Mouse (Mus musculus) 3134 (cell line): ENCODE measurements at regions not wholly inside any gene's neighbourhood (a gene's known extent, or its start where the extent isn't known, plus 50 kb on each side); places are given as distances from the start of the nearest gene placed in this dataset.
"Not testable (repeated sequence)": the region's sequence is repeated elsewhere in the genome, so short reads cannot be mapped to it uniquely, and the experiment has no call there.

Source experiments
- DNase-seq: peaks from one replicate; pipeline ENCODE4 v3.0.0-alpha.2; 2011; ENCODE audit warnings: low spot score; ENCODE audit not compliant: insufficient read length; ENCODE audit errors: extremely low read depth

DNA sequence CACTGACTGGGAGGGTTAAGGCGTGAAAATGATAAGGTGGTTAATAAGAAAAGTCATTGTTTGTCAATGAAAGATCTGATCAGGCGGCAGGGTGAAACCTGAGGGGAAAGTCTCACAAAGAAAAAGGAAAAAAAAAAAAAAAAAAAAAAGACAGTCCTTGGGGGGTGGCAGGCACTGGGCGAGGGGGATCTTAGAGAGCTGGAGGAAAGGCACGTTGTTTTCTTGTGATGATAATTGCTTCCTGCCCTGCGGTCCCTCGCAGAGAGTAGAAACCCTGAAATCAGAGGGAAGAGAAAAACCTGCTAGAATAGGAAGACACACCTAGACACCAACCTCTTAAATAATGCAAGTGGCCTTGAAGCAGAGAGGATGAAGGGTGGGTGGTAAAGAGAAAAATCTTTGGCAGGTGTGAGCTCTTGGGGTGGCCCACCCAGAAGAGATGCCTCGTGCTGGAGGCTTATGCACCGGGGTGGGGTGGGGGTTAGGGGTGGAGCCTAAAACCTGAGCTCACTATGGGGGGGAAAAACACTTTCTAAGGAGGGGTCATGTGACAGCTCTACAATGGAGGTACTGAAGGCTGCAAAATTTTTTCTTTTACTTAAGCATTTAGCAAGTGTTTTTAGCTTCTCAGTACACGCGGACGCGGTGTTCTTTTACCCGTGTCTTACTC lies 294.0 kb upstream of the Arglu1 start:
- no peak for DNase-seq

DNA sequence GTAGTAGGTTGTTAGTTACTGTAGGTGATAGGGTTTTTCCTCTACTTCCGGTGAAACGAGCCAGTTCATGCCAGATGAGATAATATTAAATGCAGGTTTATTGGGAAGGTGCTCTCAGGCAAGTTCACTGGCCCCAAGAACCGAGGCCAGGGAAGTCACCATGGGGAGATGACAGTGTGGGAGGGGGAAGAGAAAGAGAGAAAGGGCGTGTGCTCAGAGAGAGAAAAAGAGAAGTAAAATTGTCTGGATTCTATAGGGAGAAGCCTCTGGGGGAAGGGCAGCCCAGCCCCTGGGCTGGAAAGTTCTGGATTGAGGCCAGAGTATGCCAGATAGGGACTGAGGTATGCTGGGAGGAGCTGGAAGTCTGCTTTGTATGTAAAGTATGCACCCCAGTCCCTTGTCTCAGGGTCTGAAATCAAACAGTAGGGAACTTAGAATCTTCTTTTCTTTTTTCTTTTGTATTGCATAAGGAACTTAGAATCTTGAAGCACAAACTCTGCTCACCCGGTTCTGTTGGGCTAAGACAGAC lies 292.9 kb upstream of the Arglu1 start:
- DNase-seq, result no peak

DNA sequence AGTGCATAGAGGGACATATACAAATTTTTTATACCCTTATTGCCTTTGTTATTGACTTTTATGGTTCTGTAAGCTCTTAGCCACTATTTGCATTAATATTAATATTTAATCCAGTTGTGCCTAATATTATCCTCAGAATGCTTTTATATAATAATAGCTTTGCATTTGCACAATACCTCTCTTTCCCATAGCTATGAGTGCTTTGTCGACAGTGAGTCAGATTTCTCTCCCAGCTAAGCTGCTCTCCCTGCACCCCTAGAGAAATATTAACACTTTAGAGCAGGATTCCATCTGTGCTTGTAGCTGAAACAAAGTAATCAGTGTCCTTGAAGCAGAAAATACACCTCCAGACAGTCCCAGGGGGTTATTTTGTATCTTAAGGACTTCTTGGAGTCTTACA lies 288.6 kb upstream of the Arglu1 start:
- DNase-seq, result no peak

DNA sequence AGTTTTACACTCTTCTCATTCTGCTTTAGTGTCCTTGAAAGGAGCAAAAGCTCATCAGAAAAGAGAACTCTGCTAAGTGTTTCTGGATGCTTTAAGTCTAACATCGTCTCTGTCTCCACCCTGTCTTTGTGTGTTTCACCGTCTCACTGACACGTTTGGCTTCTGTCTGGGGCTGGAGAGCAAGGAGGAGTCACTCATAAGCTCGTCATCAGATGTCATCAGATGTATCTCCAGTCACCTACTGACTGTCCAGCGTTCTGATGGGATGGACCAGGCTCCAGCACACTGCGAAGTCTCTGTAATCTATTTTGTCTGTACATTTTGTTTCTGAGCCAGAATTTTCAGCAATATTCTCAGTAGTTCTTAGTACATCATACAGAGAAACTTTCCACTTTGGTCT lies 283.4 kb upstream of the Arglu1 start:
- DNase-seq, result no peak

DNA sequence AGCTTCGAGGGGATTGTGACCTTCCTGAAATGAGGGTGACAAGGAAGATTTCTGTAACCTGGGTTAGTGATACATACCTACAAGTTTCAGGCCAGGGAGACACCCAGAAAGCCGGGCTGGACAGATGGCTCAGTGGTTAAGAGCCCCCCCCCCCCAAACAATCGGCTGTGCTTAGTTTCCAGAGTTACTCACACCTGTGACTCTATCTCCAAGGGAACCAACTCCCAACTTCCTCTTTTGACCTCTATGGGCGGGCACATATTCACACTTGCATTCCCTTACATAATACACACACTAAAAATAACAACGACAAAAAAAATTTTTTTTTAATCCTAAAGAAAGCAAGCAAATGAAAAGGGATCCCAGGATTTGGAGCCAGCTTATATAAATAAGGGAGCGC lies 283.0 kb upstream of the Arglu1 start:
- no peak for DNase-seq

DNA sequence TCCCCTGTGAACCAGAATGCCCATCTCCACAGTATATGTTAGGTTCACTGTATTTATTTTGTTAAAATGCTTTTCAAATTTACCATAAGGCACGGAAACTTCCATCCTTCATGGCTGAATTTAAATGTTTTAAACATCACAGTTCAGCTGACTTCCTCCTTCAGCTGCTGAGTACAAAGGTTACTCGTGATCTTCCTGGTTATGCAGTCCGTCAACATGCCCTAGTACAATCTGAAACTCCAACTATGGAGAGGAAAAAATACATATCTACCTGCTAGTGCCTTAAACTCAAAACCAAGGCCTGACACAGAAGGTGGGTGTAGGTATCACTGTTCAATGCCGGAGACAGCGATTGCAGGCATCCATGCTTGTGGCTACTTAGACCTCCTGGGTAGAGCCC lies 280.5 kb upstream of the Arglu1 start:
- no peak for DNase-seq

DNA sequence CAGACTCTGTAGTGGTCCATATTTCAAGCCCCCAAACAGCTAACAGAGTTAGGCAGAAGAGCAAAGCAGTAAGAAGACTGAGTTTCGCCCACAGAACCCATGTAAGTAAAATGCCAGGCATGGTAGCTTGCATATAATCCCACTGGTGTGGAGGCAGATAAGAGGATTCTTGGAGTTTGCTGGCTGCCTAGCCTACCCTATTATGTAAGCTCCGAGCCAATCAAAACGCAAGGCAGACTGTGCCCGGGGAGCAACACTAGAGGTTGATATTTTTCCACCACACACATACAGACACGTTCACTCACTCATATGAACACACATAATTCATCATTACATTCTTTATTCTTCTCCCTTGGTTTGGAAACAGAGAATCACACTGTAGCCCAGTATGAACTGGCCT lies 280.0 kb upstream of the Arglu1 start:
- DNase-seq, result no peak

DNA sequence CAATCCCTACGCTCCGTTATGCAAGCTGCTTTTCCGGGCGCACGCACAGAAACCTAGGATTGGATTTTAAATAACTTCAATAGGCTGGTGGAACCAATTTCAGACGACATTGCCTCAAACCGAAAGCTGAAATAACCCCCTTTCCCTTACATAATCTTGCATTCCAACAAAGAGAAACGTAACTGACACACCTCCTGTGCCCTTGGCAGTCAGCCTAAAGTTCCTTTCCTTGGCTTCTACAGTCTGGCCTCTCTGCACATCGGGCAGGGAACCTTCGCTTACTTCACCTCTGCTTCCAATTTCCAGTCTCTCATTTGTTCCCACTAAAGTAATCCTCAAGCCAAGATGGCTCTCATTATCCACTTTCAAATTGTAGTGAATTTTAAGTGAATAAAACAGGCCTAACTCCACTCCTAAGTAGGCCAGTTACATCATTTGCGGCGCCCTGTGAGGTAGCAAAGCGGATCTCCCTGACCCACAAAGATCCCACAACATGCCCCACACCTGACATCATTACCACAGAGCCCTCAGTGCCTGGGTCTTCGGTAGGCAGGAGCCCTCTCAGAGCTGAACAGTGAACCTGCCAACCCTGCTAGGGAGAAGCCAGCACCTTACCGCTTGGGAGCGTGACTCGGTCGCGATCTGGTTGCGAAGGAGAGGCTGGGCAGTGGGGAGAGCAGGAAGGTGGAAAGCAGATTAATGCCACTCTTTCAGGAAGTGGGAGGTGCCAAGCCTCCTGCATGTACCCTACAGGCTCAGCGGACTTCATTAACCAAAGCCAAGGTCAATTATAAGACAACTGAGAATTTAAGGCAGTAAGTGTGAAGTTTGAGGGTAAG lies 279.0 kb upstream of the Arglu1 start:
- DNase-seq, result no peak

DNA sequence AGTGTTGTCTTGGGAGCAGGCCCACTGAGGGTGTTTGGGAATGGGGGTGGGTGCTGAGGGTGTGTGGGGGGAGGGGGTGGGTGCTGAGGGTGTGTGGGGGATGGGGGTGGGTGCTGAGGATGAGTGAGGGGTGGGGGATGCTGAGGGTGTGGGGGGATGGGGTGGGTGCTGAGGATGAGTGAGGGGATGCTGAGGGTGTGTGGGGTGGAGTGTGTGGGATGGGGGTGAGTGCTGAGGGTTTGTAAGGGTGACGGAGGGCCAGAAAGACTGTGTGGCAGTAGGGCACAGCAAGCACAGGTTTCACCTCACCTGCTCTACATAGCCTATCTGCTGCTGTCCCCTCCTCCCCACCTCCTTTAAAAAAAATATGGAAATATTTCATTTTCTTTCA lies 276.3 kb upstream of the Arglu1 start:
- DNase-seq, result no peak

DNA sequence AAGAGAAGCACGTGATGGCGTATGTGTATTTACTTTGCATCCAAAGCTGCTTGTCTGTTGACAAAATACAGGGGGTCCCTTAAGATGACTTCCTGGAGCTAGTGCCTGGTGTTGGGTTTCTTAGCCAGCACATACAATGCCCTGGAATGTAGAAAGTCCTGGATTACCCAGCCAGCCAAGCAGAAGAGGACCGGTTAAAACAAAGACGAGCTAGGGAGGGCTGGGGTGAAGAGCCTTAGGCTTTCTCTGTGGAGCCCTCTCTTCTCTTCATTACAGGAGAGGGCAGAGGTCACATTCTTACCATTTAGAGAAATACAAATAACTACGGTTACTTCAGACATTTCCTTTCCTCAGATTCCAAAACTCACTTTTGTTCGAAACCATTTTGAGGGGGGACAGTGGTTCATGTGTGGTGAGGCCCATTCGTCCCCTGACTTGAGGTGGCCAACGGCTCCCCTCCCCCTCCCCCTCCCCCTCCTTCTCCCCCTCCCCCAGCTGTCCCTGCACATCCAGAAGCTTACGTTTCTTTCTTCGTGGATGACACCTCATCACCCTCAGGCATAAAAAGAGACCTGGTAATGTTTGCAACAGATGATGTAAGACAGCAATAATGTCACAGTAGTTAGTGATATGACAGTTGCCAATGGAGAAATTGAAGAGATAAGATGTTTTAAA lies 275.8 kb upstream of the Arglu1 start:
- DNase-seq, result no peak

DNA sequence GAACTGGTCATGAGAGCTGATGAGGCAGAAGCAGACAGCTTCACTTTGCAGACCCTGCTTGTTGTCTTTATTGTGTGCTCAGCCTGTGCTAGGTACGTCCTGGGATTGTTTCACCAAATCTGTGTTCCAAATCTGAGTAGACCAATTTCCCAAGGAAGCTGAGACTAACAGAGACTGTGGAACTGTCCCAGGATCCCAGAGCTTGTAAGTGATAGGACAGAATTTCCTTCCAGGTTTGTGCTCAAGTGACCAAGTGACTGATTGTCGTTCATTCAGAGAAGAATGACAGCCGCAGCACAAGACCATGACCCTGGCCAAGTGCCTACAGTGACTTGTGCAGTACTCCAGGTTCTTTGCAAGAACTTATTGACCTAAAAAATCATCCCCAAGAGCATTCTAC lies 269.9 kb upstream of the Arglu1 start:
- DNase-seq, result no peak

DNA sequence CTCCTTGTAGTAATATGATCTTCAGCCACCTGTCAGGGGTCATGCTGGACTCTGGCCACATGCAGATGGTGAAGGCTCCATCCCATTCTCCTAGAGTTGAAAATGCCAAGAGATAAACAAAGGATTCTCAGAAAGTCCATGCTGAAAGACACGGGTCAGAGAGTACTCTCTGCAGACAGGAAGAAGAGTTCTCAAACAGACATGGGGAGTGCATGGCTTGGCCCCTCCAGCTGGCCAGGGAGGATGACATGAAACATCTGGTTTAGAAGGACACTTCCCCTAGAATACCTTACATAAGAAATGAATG lies 269.4 kb upstream of the Arglu1 start:
- DNase-seq, result no peak

DNA sequence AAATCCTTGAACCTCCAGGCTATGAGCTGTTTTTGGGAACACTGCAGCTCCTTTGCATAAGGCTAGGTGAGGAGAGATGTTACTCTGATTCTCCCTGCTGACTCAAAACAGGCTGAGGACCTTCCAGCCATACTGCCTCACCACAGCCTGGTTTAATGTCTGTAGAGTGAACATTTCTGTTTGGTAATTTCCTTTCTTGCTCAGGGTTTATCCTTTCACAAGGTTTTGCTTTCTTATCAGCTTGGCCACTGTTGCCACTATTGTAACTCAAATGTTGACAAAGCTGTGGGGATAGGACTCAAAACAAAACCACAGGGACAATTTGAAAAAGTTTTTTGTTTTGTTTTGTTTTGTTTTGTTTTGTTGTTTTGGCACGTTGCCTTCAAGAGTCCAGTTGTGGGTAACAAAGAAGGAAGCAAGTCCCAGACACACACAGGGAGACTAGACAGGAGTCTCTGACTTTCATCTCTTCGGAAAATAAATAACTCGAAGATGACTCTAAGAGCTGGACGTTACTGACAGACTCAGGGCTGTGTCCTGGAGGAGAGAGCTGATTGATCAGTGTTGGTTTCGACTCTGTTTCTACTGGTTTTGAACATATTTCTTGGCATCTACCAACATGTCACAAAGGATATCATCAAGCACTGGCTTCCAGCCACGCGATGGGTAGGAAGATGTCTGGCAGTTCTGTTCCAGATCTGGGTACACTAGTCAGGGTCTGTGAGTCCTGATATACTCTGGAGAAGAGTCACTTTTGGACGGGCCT lies 268.9 kb upstream of the Arglu1 start:
- DNase-seq, result no peak

DNA sequence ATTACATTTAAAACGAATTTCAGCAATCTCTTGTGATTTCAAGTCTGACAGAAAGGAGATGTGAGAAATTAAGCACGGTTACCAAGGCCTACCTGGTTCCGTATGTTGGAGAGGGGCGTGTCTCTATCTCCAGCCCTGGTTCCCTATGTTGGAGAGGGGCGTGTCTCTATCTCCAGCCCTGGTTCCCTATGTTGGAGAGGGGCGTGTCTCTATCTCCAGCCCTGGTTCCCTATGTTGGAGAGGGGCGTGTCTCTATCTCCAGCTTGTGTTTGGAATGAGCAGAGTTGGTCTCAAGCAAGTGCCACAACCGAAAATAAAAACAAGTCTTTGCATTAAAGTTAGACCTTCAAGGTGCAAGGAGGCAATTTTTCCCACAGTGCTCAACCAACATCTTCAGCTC lies 267.8 kb upstream of the Arglu1 start:
- DNase-seq, result not testable (repeated sequence)

DNA sequence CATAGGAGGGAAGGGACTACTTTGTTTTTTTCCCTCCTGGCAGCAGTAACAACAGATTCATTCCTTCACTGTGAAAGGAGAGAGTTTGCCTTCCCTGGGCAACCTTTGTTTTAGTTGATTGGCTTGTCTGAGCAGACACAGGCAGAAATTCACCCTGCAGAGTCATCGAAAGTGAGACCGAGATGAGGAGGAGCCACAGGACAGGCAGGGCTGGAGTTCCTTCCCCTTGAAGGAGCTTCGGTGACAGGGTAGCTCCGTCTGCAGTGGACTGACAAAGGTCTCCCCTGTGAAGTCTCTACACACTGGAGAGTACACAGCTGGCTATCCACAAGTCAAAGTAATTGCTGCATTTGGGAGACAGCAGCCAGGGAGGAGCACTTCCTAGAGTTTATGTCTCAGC lies 261.9 kb upstream of the Arglu1 start:
- no peak for DNase-seq

DNA sequence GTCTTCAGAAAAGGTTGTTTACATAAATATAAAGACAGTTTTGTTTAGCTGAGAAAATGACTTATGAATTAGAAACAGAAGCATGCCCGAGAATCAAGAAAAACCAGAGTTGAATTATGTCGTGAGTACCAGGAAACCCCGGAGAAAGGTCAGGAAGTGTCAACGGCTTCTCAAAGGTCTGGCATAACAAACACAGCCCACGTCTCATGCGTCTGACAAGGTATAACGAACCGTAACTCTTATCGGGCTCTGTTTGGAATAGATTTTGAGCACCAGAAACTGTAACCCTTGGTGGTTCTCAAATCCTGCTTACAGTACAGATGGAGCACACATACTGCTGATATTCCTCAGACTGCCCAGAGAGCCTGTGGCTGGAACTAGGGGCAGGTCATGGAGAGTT lies 260.9 kb upstream of the Arglu1 start:
- no peak for DNase-seq

DNA sequence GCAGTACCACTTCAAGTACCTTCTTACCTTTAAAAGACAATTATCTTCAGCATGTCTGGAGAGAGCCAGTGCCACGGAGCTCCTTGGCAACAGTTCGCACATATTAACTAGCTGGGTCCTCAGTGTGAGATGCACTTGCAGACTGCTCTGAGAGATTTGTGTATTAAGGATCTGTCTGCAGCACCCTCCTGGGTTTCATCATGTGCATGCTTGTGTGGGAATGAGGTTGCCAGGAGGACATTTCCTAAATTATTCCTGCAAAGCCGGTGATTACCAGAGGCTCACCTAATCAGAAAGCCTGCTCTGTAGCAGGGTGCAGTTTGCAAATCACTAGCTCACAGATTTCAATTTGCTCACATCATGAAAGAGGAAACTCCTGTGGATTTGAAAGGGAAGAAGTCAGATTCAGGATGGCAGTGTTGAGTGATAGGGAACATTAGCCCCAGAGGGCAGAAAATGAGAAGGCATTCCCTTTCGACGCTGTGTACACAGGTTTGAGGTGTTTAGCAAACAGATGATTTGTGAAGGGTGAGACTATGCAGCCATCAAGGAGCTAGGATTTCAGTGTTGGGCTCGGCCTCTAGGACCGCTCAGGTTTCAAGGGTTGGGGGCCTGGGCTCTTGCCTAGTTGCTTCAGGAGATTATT lies 257.3 kb upstream of the Arglu1 start:
- DNase-seq, result no peak

DNA sequence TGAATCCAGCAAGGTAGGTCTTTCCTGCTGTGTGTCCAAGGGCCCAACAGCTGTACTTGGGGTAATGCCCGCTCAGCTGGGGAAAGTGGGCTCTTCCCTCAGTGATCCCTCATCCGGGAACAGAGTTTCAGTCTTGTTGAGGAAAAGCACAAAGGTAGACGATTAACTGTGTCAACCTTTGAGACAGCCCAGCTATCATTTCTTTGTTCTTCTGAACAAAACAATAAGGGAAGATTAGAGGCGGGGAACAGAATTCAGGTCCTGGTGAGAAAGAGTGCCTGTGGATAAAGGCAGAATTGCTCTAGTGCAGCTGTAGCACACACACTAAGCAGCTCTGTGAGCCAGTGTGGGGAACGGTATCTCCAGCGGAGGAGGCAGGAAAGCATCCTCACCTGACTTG lies 252.7 kb upstream of the Arglu1 start:
- DNase-seq, result no peak

DNA sequence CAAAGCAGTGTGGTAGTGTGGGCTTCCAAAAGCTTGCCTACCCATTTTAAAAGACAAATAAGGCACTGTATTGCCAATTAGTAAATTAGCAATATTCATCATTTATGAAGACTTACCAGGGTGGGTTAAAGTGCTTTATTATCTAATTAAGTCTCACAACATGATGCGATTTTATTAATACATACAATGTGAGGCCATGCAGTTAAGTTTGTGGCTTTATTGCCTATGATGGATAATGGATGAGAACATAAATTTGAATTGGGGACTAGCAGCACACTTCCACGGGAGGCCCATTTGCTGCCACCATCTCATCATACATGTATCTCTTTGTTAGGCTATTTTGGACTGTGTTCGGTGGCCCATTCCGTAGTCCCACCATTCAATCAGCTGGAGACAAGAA lies 250.6 kb upstream of the Arglu1 start:
- no peak for DNase-seq

DNA sequence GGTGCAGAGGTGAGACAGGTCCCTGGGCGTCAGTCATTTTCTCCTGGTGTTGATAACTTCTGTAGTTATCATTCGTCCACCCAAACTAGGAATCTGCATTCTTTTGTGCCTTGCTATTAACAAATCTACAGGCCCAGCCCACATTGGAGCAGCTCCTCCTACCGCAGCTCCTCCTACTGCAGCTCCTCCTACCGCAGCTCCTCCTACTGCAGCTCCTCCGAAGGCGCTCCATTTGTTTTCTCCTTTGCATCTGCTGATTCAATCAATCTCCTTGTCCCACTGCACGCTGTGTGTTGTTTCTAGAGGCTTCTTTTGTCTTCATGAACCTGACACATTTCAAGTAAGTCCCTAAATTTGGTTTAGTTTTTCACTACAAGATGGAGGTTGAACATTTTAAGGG lies 248.2 kb upstream of the Arglu1 start:
- DNase-seq, result no peak

DNA sequence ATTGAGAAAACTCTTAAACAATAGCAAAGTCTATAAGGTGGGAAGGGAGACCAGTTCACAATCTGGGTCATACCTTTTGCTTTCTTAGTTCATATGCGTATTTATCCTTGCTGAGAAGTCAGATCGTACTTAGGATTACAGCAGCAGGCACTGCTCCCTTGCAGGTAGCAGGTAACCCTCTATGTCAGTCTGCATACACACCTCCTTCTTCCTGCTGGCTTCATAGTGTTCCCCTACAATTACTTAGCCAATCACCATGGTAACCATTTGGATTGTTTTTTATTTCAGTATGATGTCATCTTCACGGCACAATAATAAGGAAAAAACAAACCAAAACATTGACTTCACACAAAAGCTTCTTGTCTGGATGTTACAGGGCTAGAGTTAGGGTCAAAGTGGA lies 242.1 kb upstream of the Arglu1 start:
- DNase-seq, result no peak
